Mouse (Mus musculus): ENCODE results near the gene Vmn1r67.

Vmn1r67 gene

DNA sequence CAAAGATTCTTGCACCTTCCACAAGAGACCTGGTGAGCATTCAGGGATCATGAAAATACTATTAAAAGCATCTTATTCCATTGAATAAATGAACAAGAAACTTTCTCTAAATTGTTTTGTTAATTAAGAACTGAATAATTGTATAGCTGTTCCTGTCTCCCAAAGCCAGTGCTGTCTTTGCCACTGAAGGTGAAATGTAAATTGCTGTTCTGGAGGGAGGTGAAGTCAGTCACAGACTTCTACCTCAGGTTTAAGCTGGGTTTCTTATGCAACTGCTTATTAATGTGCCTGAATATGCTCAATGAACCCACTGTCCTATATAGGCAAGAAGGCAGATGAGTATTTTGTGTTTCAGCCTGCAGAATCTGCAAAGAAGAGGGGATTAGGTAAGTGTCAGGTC, at the start of gene Vmn1r67:
Gene Vmn1r67, plus strand, starts transcription at position 301 of the 400 bp plus-strand sequence.
- no peak for DNase-seq (ENCODE audit: low spot score)

DNA sequence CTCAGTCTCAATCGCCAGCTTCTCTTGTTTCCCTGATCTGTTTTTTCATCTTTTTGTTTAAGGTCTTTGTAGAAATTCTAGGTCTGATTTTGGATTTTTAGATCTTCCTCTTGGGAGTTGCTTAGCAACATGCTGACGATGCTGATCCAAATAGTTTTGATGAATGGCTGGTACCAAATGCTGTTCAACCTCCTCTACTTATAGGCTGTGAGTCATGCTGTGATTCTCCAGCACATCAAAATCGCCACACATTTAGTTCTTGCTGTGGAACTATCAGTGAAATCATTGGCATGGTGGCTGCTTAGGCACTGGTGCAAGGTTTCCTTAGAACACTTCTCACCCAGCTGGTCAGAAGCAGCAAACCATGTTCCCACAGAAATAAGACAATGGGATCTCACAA, 15.0 kb downstream of the Vmn1r67 start:
- no peak for DNase-seq (ENCODE audit: low spot score)

DNA sequence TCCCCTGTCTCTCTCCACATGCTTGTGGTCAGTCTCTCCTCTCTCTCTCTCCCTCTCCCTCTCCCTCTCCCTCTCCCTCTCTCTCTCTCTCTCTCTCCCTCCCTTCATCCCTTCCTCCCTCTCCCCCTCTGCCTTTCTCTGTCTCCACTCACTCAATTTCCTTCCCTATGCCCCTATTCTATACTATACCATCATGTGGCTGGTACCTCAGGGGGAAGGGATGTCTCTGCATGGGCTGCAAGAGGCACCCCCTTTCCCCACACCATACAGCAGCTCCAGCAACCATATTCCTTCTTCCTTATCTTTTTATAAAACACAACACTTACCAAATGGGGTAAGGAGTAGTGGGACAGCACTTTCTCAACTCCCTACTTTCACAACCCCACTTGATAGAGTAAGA, 36.7 kb downstream of the Vmn1r67 start:
- no peak for DNase-seq (ENCODE audit: low spot score)

DNA sequence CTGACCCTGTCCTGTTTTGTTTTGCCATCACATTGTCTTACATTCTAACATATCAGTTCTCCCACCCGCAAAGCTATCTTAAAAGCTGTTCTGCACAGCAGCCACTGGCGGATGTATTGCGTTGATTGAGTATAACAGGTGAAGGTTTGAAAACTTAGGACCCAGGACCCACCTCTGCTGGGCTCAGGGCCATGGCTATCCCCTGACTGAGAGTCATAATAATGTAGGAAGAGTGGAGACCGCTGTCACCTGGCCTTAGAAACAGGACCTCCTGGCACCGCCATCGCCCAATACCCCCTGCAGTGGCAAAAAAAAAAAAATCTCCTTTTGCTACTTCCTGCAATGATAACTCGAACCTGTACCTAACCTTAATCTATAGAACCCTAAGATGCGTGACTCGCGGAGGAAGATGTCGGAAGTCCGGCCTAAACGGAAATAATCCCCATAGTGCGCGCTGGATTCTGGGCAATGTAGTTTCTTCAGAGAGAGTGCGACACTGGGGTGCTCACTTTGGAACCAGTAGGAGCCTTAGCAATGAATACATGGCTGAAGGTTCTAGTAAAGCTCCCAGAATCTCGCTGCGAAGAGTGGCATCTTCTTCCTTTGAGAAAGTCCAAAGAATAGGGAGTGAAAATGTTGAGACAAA, 37.6 kb downstream of the Vmn1r67 start:
- DNase-seq (ENCODE audit: low spot score), result no peak

DNA sequence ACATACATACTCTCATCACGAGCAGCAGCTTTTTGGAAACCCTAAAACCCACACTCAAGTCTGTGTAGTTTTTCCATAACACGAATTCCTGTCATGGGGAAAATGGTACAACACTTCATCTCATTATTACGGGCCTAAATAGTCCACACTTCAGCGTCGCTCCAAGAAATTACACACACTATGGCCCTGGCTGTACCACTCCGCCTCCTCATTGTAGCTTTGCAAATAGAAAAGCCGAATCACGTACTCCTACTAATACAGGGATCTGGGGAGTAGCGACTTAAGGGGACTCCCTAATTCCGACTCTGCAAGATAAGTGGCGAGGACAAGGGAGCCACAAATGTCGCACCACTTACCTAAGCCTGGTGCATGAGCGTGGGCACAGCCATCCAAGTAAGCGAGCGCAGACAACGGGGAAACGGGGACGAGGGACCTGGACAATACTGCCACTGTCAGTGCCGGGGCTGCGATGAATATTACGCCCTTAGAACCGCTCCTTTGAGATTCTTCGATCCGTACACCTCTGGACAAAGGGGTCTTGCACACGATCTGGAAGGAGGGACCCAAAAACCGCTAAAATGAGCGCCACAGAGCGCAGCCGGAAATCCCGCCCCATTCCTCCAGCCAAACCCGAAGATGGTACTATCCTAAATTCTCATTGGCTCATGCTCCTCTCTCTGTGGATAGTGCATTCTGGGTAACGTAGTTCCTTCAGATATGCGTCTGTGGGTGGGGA, 51.8 kb downstream of the Vmn1r67 start, which contains the start of gene Zik1:
Gene Zik1, minus strand, starts transcription at position 609 of the 736 bp plus-strand sequence.
- DNase-seq (ENCODE audit: low spot score), result peak; percentile 70

DNA sequence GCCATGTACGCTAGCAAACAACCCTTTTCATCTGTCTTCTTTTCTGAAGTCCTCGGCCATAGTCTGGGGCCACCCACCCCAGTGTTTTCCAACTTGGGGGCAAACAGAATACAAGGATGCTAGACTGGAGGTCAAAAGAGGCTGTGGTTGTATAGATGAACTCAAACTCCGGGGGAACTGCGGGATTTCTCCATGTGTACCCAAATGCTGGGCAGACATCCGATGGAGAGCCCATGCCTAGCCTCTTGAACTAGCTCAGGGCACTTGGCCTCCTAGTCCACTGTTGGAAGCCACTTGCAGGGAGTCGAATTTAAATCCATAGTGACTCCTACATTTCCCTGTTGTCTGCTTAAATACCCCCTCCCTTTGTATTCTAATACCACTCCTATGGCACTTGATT, 52.4 kb downstream of the Vmn1r67 start:
- DNase-seq (ENCODE audit: low spot score), result no peak
